Mouse (Mus musculus): ENCODE measurements around the gene Plekhm2. TPM values are rescaled to one million over a fixed set of nuclear protein-coding genes. Genes with fewer than 3 reads are reported as not detected.

Gene Plekhm2
- polyA plus RNA-seq, 1 experiment from 2014 or later: 7.0 TPM

DNA sequence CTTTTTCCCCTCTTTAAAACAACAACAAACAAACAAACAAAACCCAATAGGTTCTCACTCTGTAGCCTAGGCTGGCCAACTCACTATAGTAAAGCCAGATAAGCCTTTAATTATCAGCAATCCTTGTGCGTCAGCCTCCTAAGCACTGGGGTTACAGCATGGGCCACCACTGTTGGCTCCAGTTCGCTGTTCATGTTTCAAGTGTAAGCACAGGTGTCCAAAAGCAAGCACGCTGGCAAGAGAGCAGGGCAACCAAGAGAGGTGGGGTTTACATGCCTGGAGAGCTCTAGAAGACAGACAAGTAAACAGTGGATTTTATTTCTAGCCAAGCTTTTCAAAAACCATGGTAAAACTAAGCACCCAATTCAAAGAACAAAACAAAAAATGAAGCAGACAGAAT is 21.4 kb upstream of the Plekhm2 start:
- H3K9me3 ChIP-seq (ENCODE audit: control insufficient read depth, low read length): no peaks in the 10 kb centered on the region
- no peak overlapping the region for H3K4me2 ChIP-seq (ENCODE audit: low read length)
- no peak overlapping the region for H3K27ac ChIP-seq (ENCODE audit: low read length)
- no peak overlapping the region for H3K4me3 ChIP-seq (replicated peaks; ENCODE audit: low read length)
- H3K9ac ChIP-seq (replicated peaks; ENCODE audit: low read depth, low read length): no peak overlapping the region
- peaks cover 23% of the 10 kb centered on the region for H3K36me3 ChIP-seq (ENCODE audit: control insufficient read depth, insufficient read depth)
- no peaks in the 10 kb centered on the region for H3K4me1 ChIP-seq (replicated peaks; ENCODE audit: control insufficient read depth, insufficient read depth, low read length)
- ATAC-seq: no peak
- WGBS: 83% methylated on average over 3 of the region's 3 CpGs
- no peaks in the 10 kb centered on the region for H3K27me3 ChIP-seq (replicated peaks; ENCODE audit: control insufficient read depth, insufficient read depth, low read length)

DNA sequence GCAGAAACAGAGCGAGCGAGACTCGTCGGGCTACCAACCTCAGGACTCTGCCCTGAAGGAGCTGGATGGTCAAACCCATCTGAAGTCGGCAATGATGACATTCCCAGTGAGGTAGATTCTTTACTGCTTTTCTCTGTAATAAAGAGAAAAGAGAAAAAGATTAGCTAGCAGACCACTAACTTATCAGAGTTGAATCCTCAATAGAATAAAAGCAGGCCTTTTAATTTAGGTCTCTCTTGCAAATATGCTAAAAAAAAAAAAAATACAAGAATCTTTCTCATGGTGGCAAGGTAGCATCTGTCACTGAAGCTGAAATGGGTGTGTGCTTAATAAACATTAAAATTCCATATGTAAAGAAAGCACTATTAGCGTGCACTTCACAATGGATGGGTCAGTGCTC is 20.8 kb upstream of the Plekhm2 start, which contains the start of gene Rsc1a1:
Rsc1a1 (minus strand) TSS at position 101 of the 400 bp plus-strand sequence.
- Histone ChIP-seq H3K9ac (replicated peaks; ENCODE audit: low read depth, low read length) (no peak within 1 kb of the TSS), H3K9me3 (ENCODE audit: control insufficient read depth, low read length) (no peaks in the 10 kb centered on the region), H3K36me3 (ENCODE audit: control insufficient read depth, insufficient read depth) (peaks cover 22% of the 10 kb centered on the region), H3K27me3 (replicated peaks; ENCODE audit: control insufficient read depth, insufficient read depth, low read length) (no peaks in the 10 kb centered on the region), H3K4me1 (replicated peaks; ENCODE audit: control insufficient read depth, insufficient read depth, low read length) (no peaks in the 10 kb centered on the region), H3K4me2 (ENCODE audit: low read length) (no peak within 1 kb of the TSS), H3K4me3 (replicated peaks; ENCODE audit: low read length) (no peak within 1 kb of the TSS), H3K27ac (ENCODE audit: low read length) (no peak within 1 kb of the TSS)
- 97% methylated on average over 6 of the region's 6 CpGs for WGBS
- ATAC-seq: no peak

- Histone ChIP-seq H3K4me1 (replicated peaks; ENCODE audit: control insufficient read depth, insufficient read depth, low read length) (no peaks in the 10 kb centered on the region), H3K9ac (replicated peaks; ENCODE audit: low read depth, low read length) (no peak overlapping the region), H3K4me2 (ENCODE audit: low read length) (no peak overlapping the region), H3K36me3 (ENCODE audit: control insufficient read depth, insufficient read depth) (peaks cover 20% of the 10 kb centered on the region), H3K4me3 (replicated peaks; ENCODE audit: low read length) (no peak overlapping the region), H3K9me3 (ENCODE audit: control insufficient read depth, low read length) (no peaks in the 10 kb centered on the region), H3K27me3 (replicated peaks; ENCODE audit: control insufficient read depth, insufficient read depth, low read length) (no peaks in the 10 kb centered on the region), H3K27ac (ENCODE audit: low read length) (no peak overlapping the region)
- no peak for ATAC-seq
- WGBS: 59% methylated on average over 12 of the region's 12 CpGs
Measured at GRCm38 (mm10) chr4:141682706-141683230, 18.1 kb upstream of the Plekhm2 start.

DNA sequence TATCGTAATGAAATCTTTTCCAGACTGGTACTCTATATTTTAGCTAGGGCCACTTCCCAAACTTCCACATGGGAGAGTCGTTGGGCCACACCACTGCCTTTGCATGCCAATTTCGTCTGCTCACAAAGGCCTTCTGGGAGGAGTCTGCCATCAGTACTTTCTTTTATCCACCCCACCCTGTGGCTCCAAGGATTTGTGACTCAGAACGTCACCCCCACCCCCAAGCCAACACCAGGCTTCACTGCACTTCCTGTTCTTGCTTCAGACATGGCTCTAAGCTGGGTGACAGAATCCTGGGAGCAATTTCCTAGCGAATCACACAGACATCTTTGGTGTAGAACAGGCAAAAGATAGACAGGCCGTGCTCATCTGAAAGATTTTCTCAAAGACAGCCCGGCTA is 17.1 kb upstream of the Plekhm2 start:
- WGBS: 58% methylated on average over 7 of the region's 7 CpGs
- Histone ChIP-seq H3K9me3 (ENCODE audit: control insufficient read depth, low read length) (no peaks in the 10 kb centered on the region), H3K4me3 (replicated peaks; ENCODE audit: low read length) (no peak overlapping the region), H3K4me2 (ENCODE audit: low read length) (no peak overlapping the region), H3K27ac (ENCODE audit: low read length) (no peak overlapping the region), H3K9ac (replicated peaks; ENCODE audit: low read depth, low read length) (no peak overlapping the region), H3K36me3 (ENCODE audit: control insufficient read depth, insufficient read depth) (peaks cover 20% of the 10 kb centered on the region), H3K4me1 (replicated peaks; ENCODE audit: control insufficient read depth, insufficient read depth, low read length) (no peaks in the 10 kb centered on the region), H3K27me3 (replicated peaks; ENCODE audit: control insufficient read depth, insufficient read depth, low read length) (no peaks in the 10 kb centered on the region)
- no peak for ATAC-seq

DNA sequence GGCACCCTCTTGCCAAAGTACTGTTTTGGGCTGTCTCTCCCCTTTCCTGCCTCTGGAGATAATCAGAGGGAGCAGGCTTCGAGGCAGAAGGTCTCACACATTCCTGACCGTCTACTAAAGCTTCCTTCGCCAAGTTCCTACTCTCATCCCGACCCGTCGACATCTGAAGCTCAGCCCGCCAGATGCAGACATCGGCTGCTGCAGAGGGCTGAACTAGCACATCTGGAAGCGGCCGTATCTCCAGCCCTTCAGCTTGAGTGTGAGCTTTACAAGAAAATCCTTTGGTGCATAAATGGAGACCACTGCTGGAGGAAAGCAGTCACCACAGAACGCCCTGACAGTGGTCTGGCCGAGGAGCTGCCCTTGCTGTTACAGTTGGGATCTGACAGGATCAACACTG is 16.2 kb upstream of the Plekhm2 start:
- Histone ChIP-seq H3K9me3 (ENCODE audit: control insufficient read depth, low read length) (no peaks in the 10 kb centered on the region), H3K27ac (ENCODE audit: low read length) (no peak overlapping the region), H3K9ac (replicated peaks; ENCODE audit: low read depth, low read length) (no peak overlapping the region), H3K4me3 (replicated peaks; ENCODE audit: low read length) (no peak overlapping the region), H3K4me1 (replicated peaks; ENCODE audit: control insufficient read depth, insufficient read depth, low read length) (no peaks in the 10 kb centered on the region), H3K4me2 (ENCODE audit: low read length) (no peak overlapping the region), H3K27me3 (replicated peaks; ENCODE audit: control insufficient read depth, insufficient read depth, low read length) (no peaks in the 10 kb centered on the region), H3K36me3 (ENCODE audit: control insufficient read depth, insufficient read depth) (peaks cover 18% of the 10 kb centered on the region)
- ATAC-seq: no peak
- 82% methylated on average over 12 of the region's 12 CpGs for WGBS

DNA sequence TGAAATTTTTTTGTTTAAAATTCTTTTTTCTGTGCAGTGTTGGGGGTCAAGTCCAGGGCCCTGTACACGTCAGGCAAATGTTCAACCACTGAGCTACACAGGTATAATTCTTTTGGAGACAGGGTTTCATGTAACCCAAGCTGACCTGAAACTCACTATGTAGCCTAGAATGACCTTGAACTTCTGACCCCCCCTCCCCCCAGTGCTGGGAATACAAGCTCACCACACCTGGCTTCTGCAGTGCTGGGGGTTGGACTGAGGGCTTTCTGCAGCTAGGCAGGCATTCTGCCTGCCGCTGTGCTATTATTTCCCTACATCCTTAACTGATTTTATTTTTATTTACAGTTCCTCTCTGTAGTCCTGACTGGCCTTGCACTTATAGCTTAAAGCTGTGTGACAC is 14.3 kb upstream of the Plekhm2 start:
- Histone ChIP-seq H3K9me3 (ENCODE audit: control insufficient read depth, low read length) (no peaks in the 10 kb centered on the region), H3K36me3 (ENCODE audit: control insufficient read depth, insufficient read depth) (0 out of 2 replicates have a peak, but pooled peaks cover 4% of the 10 kb centered on the region), H3K4me2 (ENCODE audit: low read length) (no peak overlapping the region), H3K4me1 (replicated peaks; ENCODE audit: control insufficient read depth, insufficient read depth, low read length) (no peaks in the 10 kb centered on the region), H3K4me3 (replicated peaks; ENCODE audit: low read length) (no peak overlapping the region), H3K27me3 (replicated peaks; ENCODE audit: control insufficient read depth, insufficient read depth, low read length) (no peaks in the 10 kb centered on the region), H3K9ac (replicated peaks; ENCODE audit: low read depth, low read length) (no peak overlapping the region), H3K27ac (ENCODE audit: low read length) (no peak overlapping the region)
- 93% methylated on average over 2 of the region's 2 CpGs for WGBS
- no peak for ATAC-seq

DNA sequence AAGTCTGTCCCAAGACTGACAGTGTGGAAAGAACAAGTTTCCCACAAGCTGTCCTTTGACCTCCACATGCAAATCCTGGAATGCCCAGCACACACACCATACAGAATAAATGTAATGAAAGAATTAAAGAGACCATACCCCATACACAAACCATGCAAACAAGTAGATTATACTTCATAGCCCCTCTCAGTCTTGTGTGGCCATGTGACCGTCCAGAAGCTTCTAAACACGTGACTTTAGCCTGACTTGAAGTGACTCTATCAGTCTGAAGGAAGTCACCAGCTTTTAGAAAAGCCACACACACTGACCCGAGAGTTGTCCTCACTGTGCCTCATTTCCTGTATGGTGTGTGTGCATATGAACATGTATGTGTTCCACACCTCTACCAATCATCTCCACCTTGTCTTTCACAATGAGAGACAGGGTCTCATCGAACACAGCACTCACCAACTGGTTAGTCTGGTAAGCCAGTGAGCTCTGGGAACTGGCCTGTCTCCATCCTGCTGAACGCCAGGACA is 11.8 kb upstream of the Plekhm2 start:
- Histone ChIP-seq H3K9me3 (ENCODE audit: control insufficient read depth, low read length) (no peaks in the 10 kb centered on the region), H3K36me3 (ENCODE audit: control insufficient read depth, insufficient read depth) (no peaks in the 10 kb centered on the region), H3K4me2 (ENCODE audit: low read length) (no peak overlapping the region), H3K27ac (ENCODE audit: low read length) (no peak overlapping the region), H3K27me3 (replicated peaks; ENCODE audit: control insufficient read depth, insufficient read depth, low read length) (no peaks in the 10 kb centered on the region), H3K9ac (replicated peaks; ENCODE audit: low read depth, low read length) (no peak overlapping the region), H3K4me1 (replicated peaks; ENCODE audit: control insufficient read depth, insufficient read depth, low read length) (no peaks in the 10 kb centered on the region), H3K4me3 (replicated peaks; ENCODE audit: low read length) (no peak overlapping the region)
- WGBS: 84% methylated on average over 5 of the region's 5 CpGs
- no peak for ATAC-seq

GRCm38 (mm10) chr4:141672325-141672724 is 7.6 kb upstream of the Plekhm2 start:
- H3K27ac ChIP-seq (ENCODE audit: low read length): no peak overlapping the region
- no peak overlapping the region for H3K9ac ChIP-seq (replicated peaks; ENCODE audit: low read depth, low read length)
- H3K27me3 ChIP-seq (replicated peaks; ENCODE audit: control insufficient read depth, insufficient read depth, low read length): no peaks in the 10 kb centered on the region
- H3K4me2 ChIP-seq (ENCODE audit: low read length): no peak overlapping the region
- H3K9me3 ChIP-seq (ENCODE audit: control insufficient read depth, low read length): no peaks in the 10 kb centered on the region
- H3K36me3 ChIP-seq (ENCODE audit: control insufficient read depth, insufficient read depth): no peaks in the 10 kb centered on the region
- 84% methylated on average over 13 of the region's 13 CpGs for WGBS
- H3K4me1 ChIP-seq (replicated peaks; ENCODE audit: control insufficient read depth, insufficient read depth, low read length): no peaks in the 10 kb centered on the region; the same call in 1 of the 2 replicates
- no peak overlapping the region for H3K4me3 ChIP-seq (replicated peaks; ENCODE audit: low read length)
- ATAC-seq: no peak

DNA sequence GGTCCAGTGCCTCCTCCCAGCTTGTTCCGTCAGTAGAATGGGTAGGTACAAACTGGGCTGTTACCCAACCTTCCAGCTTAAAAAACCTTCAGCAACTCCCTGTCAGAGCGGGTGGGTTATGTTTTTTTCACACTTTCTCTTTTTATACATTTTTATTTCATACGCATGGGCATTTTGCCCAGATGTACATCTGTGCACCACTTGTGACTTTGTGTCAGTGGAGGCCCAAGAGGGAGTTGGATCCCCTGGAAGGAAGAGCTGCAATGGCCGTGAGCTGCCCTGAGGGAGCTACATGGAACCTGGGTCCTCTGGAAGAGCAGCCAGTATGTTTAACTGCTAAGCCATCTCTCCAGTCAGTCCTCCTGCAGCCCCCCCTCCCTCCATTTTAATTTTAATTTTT is 6.7 kb upstream of the Plekhm2 start:
- no peaks in the 10 kb centered on the region for H3K36me3 ChIP-seq (ENCODE audit: control insufficient read depth, insufficient read depth)
- WGBS: 74% methylated on average over 4 of the region's 4 CpGs
- H3K4me3 ChIP-seq (replicated peaks; ENCODE audit: low read length): no peak overlapping the region
- no peaks in the 10 kb centered on the region for H3K9me3 ChIP-seq (ENCODE audit: control insufficient read depth, low read length)
- H3K27me3 ChIP-seq (replicated peaks; ENCODE audit: control insufficient read depth, insufficient read depth, low read length): no peaks in the 10 kb centered on the region
- H3K4me2 ChIP-seq (ENCODE audit: low read length): no peak overlapping the region
- no peak overlapping the region for H3K27ac ChIP-seq (ENCODE audit: low read length)
- H3K9ac ChIP-seq (replicated peaks; ENCODE audit: low read depth, low read length): no peak overlapping the region
- no peak for ATAC-seq
- no peaks in the 10 kb centered on the region; the same call in 1 of the 2 replicates for H3K4me1 ChIP-seq (replicated peaks; ENCODE audit: control insufficient read depth, insufficient read depth, low read length)
